Mouse (Mus musculus) bone marrow, adult 2 months (tissue): Measurements from ENCODE around the gene Thap4. TPM values are rescaled to one million over a fixed set of nuclear protein-coding genes. Genes with fewer than 3 reads are reported as not detected.

Experiments
- H3K27ac ChIP-seq: fragments of 200-500 bp; 2 replicates; pipeline ENCODE4 v1.5.1; 2012; ENCODE audit warnings: low read depth, mild to moderate bottlenecking, control low read depth, inconsistent platforms, low read length; ENCODE audit not compliant: control insufficient read depth, poor library complexity, insufficient read depth
- H3K4me1 ChIP-seq: fragments of 200-500 bp; 2 replicates; pipeline ENCODE4 v1.6.1; 2011; ENCODE audit warnings: low read length; ENCODE audit not compliant: control insufficient read depth, insufficient read depth
- H3K4me3 ChIP-seq: fragments of 200-500 bp; replicated peaks from 2 replicates; pipeline ENCODE3; 2011; ENCODE audit warnings: mild to moderate bottlenecking, low read depth, low read length, control low read depth; ENCODE audit not compliant: control insufficient read depth
- CTCF ChIP-seq: fragments of 200-500 bp; IDR thresholded peaks from 2 replicates; pipeline ENCODE4 v1.5.1; 2011; ENCODE audit warnings: low read length, control low read depth; ENCODE audit not compliant: control insufficient read depth, insufficient read depth
- POLR2A ChIP-seq: fragments of 200-500 bp; IDR thresholded peaks from 2 replicates; pipeline ENCODE4 v1.6.1; 2011; ENCODE audit warnings: low read depth, mild to moderate bottlenecking, control low read depth, low read length, borderline replicate concordance; ENCODE audit not compliant: control insufficient read depth
- WGBS: fragments of 180-500 bp; shearing (Covaris S2); methylation state at CpG from one replicate; pipeline ENCODE4 v1.1.7; 2018; 5-methylcytosine and 5-hydroxymethylcytosine counted together
- polyA plus RNA-seq: library from polyadenylated mRNA; stranded (reverse); fragments of >200 nt; gene quantifications from 2 replicates; pipeline ENCODE4 v1.2.4, GENCODE M21; 2011; ENCODE audit warnings: low replicate concordance; ENCODE audit not compliant: missing spikeins, insufficient read depth, insufficient read length

The Thap4 gene
- polyA plus RNA-seq, 1 experiment = 13.0 TPM

GRCm38 (mm10) chr1:93704341-93704740 is 50.3 kb downstream of the Thap4 start:
- no peak overlapping the region for H3K27ac ChIP-seq
- TF ChIP-seq CTCF = no peak
- no peak for TF ChIP-seq POLR2A
- 92% methylated on average over 9 of the region's 9 CpGs for WGBS
- no peaks in the 10 kb centered on the region for H3K4me1 ChIP-seq
- H3K4me3 ChIP-seq = no peak overlapping the region

GRCm38 (mm10) chr1:93703472-93704048 is 51.1 kb downstream of the Thap4 start:
- Histone ChIP-seq H3K4me1 (no peaks in the 10 kb centered on the region), H3K27ac (no peak overlapping the region), H3K4me3 (no peak overlapping the region)
- WGBS = 83% methylated on average over 10 of the region's 10 CpGs
- TF ChIP-seq CTCF (no peak), POLR2A (no peak)

- WGBS = 61% methylated on average over 1 of the region's 1 CpGs
- H3K4me3 ChIP-seq = no peak overlapping the region
- TF ChIP-seq CTCF (no peak), POLR2A (no peak)
- H3K4me1 ChIP-seq = no peaks in the 10 kb centered on the region
- H3K27ac ChIP-seq = no peak overlapping the region
Observed at GRCm38 (mm10) chr1:93702106-93702505, 52.6 kb downstream of the Thap4 start.

GRCm38 (mm10) chr1:93699159-93699558 is 55.5 kb downstream of the Thap4 start:
- no peak overlapping the region for H3K27ac ChIP-seq
- TF ChIP-seq POLR2A = no peak
- TF ChIP-seq CTCF = no peak
- 74% methylated on average over 4 of the region's 4 CpGs for WGBS

GRCm38 (mm10) chr1:93697317-93697716 is 57.3 kb downstream of the Thap4 start:
- TF ChIP-seq CTCF (no peak), POLR2A (no peak)
- H3K27ac ChIP-seq = no peak overlapping the region
- WGBS = 41% methylated on average over 3 of the region's 3 CpGs
- H3K4me1 ChIP-seq = no peaks in the 10 kb centered on the region
- no peak overlapping the region for H3K4me3 ChIP-seq

More at GRCm38 (mm10) chr1:93699159-93699558, 55.5 kb downstream of the Thap4 start:
- Histone ChIP-seq H3K4me1 (no peaks in the 10 kb centered on the region), H3K4me3 (no peak overlapping the region)

- TF ChIP-seq CTCF = no peak
- no peak for TF ChIP-seq POLR2A
- no peak overlapping the region for H3K4me3 ChIP-seq
- no peak overlapping the region for H3K27ac ChIP-seq
- H3K4me1 ChIP-seq = no peaks in the 10 kb centered on the region; the same call in 1 of the 2 replicates
- 67% methylated on average over 6 of the region's 6 CpGs for WGBS
Observed at GRCm38 (mm10) chr1:93694966-93695365, 59.7 kb downstream of the Thap4 start.

GRCm38 (mm10) chr1:93693943-93694342 is 60.7 kb downstream of the Thap4 start:
- Histone ChIP-seq H3K27ac (no peak overlapping the region), H3K4me3 (no peak overlapping the region), H3K4me1 (no peaks in the 10 kb centered on the region; the same call in 1 of the 2 replicates)
- TF ChIP-seq CTCF (no peak), POLR2A (no peak)
- 85% methylated on average over 10 of the region's 10 CpGs for WGBS

GRCm38 (mm10) chr1:93693502-93693901 is 61.2 kb downstream of the Thap4 start:
- TF ChIP-seq CTCF (no peak), POLR2A (no peak)
- Histone ChIP-seq H3K4me3 (no peak overlapping the region), H3K4me1 (no peaks in the 10 kb centered on the region; the same call in 1 of the 2 replicates), H3K27ac (no peak overlapping the region)
- 74% methylated on average over 3 of the region's 3 CpGs for WGBS

- Histone ChIP-seq H3K4me3 (no peak overlapping the region), H3K27ac (no peak overlapping the region), H3K4me1 (no peaks in the 10 kb centered on the region; the same call in 1 of the 2 replicates)
- 87% methylated on average over 9 of the region's 9 CpGs for WGBS
- TF ChIP-seq CTCF = no peak
- no peak for TF ChIP-seq POLR2A
Observed at GRCm38 (mm10) chr1:93692773-93693172, 61.9 kb downstream of the Thap4 start.
